ENCODE assay signal across 9 mouse cellular contexts in the genomic region with DNA sequence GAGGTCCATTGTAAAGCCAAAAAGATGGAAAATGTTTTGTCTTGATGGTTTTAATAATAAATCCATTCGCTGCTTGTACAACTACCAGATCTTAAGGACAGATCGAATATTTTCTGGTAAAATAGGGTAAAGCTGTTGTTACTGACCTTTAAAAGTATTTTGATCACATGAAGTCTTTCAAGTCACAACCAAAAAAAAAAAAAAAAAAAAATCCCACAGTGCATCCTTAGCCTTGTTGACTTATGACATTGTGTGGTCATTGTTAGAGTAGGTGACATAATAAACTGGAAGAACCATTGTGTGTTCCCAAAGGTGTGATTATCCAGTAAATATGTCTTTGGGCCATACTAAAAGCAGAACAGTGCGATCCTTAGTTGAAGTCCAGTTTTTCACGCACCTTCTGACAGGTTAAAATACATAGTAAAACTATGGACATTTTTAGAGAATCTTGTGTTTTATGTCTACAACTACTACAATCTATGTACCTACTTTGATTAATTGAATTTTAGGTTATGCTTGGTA. TPM values are rescaled to one million over a fixed set of nuclear protein-coding genes. Genes with fewer than 3 reads are reported as not detected.
DNase-seq lines count a peak whose midpoint lies in the region; ATAC-seq and TF ChIP-seq lines count a peak whose summit lies in the region.
"Had no signal": no experiment of that assay in that cellular context is flagged by ENCODE, and none has a peak within 500 bp of the region (broad histone marks: within the 10 kb centered on the region; RNA-seq: fewer than 3 reads in every experiment).

No protein-coding gene starts in this region.

- peaks cover 6% of the 10 kb centered on the region for H3K4me1 ChIP-seq in lung, embryonic 16.5 days (replicated peaks; ENCODE audit: control insufficient read depth, insufficient read depth, low read length)
- peaks cover 2% of the 10 kb centered on the region; the same call in 1 of the 2 replicates for H3K4me1 ChIP-seq in embryonic fibroblast, embryonic 13.5 days (ENCODE audit: control insufficient read depth, insufficient read depth, low read length)
- peaks cover 6% of the 10 kb centered on the region for H3K4me1 ChIP-seq in limb, embryonic 11.5 days (ENCODE audit: control insufficient read depth, insufficient read depth, low read length)
- no peaks in the 10 kb centered on the region for H3K4me1 ChIP-seq in olfactory bulb, adult 2 months (ENCODE audit: control insufficient read depth, insufficient read depth, low read length)

- DNase-seq in lung, postnatal 25 days (ENCODE audit: low spot score): no peak
- no peak for DNase-seq in limb, embryonic 11.5 days (ENCODE audit: low spot score)
- DNase-seq in spleen, postnatal 14 days (ENCODE audit: low spot score in 2 of 2): no peak
- no peak for DNase-seq in frontal cortex, postnatal 10 days (ENCODE audit: low spot score in 2 of 2)
- no peak for DNase-seq in right cerebral cortex, postnatal 4 days
- DNase-seq: thymus, adult 18-20 months had no signal

- H3K9ac ChIP-seq in lung, embryonic 16.5 days (ENCODE audit: low read length): peak overlapping the region; percentile 79
- peak overlapping the region; percentile 95 for H3K9ac ChIP-seq in limb, embryonic 11.5 days (ENCODE audit: low read length)

- WGBS in lung, embryonic 16.5 days: 74% methylated on average over 4 of the region's 4 CpGs
- 79% methylated on average over 4 of the region's 4 CpGs for WGBS in limb, embryonic 11.5 days
- 71% methylated on average over 4 of the region's 4 CpGs for WGBS in olfactory bulb, adult 2 months

- TF ChIP-seq POLR2A in embryonic fibroblast, embryonic 13.5 days (IDR thresholded peaks at IDR 0.05; ENCODE audit: low read depth, low read length): no peak
- TF ChIP-seq POLR2A in olfactory bulb, adult 2 months (IDR thresholded peaks at IDR 0.05; ENCODE audit: insufficient read depth, low read depth, low read length): no peak

- peak overlapping the region; percentile 96 for H3K4me3 ChIP-seq in lung, embryonic 16.5 days (ENCODE audit: low read length)
- peak overlapping the region; percentile 81 for H3K4me3 ChIP-seq in embryonic fibroblast, embryonic 13.5 days (ENCODE audit: insufficient read depth, low read length)
- H3K4me3 ChIP-seq in limb, embryonic 11.5 days (ENCODE audit: low read depth, low read length): peak overlapping the region; percentile 88
- peak overlapping the region; percentile 78; the same call in 1 of the 2 replicates for H3K4me3 ChIP-seq in olfactory bulb, adult 2 months (ENCODE audit: insufficient read depth, low read depth, low read length)

- no peak for ATAC-seq in lung, embryonic 16.5 days (ENCODE audit: low read depth)
- no peak for ATAC-seq in limb, embryonic 11.5 days (ENCODE audit: insufficient number of reproducible peaks, low FRiP score, low TSS enrichment, low read depth)

- no peaks in the 10 kb centered on the region for H3K9me3 ChIP-seq in lung, embryonic 16.5 days (ENCODE audit: control insufficient read depth, low read length)
- H3K9me3 ChIP-seq in limb, embryonic 11.5 days (ENCODE audit: control insufficient read depth, low read length): no peaks in the 10 kb centered on the region

- H3K27ac ChIP-seq in lung, embryonic 16.5 days (ENCODE audit: low read length): peak overlapping the region; percentile 99
- H3K27ac ChIP-seq in embryonic fibroblast, embryonic 13.5 days (ENCODE audit: insufficient read depth, low read length): peak overlapping the region; percentile 64
- no peak overlapping the region for H3K27ac ChIP-seq in limb, embryonic 11.5 days (replicated peaks; ENCODE audit: low read depth, low read length)
- peak overlapping the region; percentile 60; the same call in 1 of the 2 replicates for H3K27ac ChIP-seq in olfactory bulb, adult 2 months (ENCODE audit: insufficient read depth, low read depth, low read length)

- no peaks in the 10 kb centered on the region for H3K27me3 ChIP-seq in lung, embryonic 16.5 days (ENCODE audit: control insufficient read depth, insufficient read depth, low read depth, low read length)
- no peaks in the 10 kb centered on the region for H3K27me3 ChIP-seq in limb, embryonic 11.5 days (ENCODE audit: control insufficient read depth, insufficient read depth, low read length)

- peak overlapping the region; percentile 62 for H3K4me2 ChIP-seq in lung, embryonic 16.5 days (ENCODE audit: low read depth, low read length)
- H3K4me2 ChIP-seq in limb, embryonic 11.5 days (ENCODE audit: low read depth, severe bottlenecking): peak overlapping the region; percentile 77

- no peak for TF ChIP-seq CTCF in embryonic fibroblast, embryonic 13.5 days (IDR thresholded peaks at IDR 0.05; ENCODE audit: borderline replicate concordance, insufficient read depth, low read length)
- TF ChIP-seq CTCF in olfactory bulb, adult 2 months (IDR thresholded peaks at IDR 0.05; ENCODE audit: insufficient read depth, low read depth, low read length): no peak

- H3K36me3 ChIP-seq in lung, embryonic 16.5 days (ENCODE audit: control insufficient read depth, insufficient read depth, low read length): no peaks in the 10 kb centered on the region; the same call in 1 of the 2 replicates
- no peaks in the 10 kb centered on the region for H3K36me3 ChIP-seq in limb, embryonic 11.5 days (ENCODE audit: control insufficient read depth, insufficient read depth, low read length)

RNA-seq across cellular contexts. Expression of gene Ggnbp2, which starts 1.0 kb away (rescaled TPM):
- 55.3 and 60.6 TPM in 2 replicates for polyA plus RNA-seq in lung, embryonic 16.5 days (2015; fragmentation: Nextera tagmentation; extraction: Ambion mirVana)
- 87.3 and 105 TPM in 2 replicates for polyA plus RNA-seq in embryonic fibroblast, embryonic 13.5 days (2011; ENCODE audit: insufficient read length, low read depth, missing spikeins)
- polyA plus RNA-seq in limb, embryonic 11.5 days (2014; fragmentation: Nextera tagmentation; extraction: Ambion mirVana): 69.3 and 69.8 TPM in 2 replicates
- 522 TPM in 1 of 2 replicates, not detected in the other for polyA plus RNA-seq in olfactory bulb, adult 2 months (2012; ENCODE audit: insufficient read depth, insufficient read length, low replicate concordance, missing spikeins)

RNA-seq across cellular contexts. Expression of gene Myo19, which starts 8.3 kb away (rescaled TPM):
- polyA plus RNA-seq in lung, embryonic 16.5 days (2015; fragmentation: Nextera tagmentation; extraction: Ambion mirVana): 7.4 and 8.4 TPM in 2 replicates
- polyA plus RNA-seq in embryonic fibroblast, embryonic 13.5 days (2011; ENCODE audit: insufficient read length, low read depth, missing spikeins): 14.5 and 15.3 TPM in 2 replicates
- polyA plus RNA-seq in limb, embryonic 11.5 days (2014; fragmentation: Nextera tagmentation; extraction: Ambion mirVana): 12.3 and 13.4 TPM in 2 replicates
- polyA plus RNA-seq in olfactory bulb, adult 2 months (2012; ENCODE audit: insufficient read depth, insufficient read length, low replicate concordance, missing spikeins): not detected in 2 replicates

RNA-seq across cellular contexts. Expression of gene Pigw, which starts 8.5 kb away (rescaled TPM):
- polyA plus RNA-seq in lung, embryonic 16.5 days (2015; fragmentation: Nextera tagmentation; extraction: Ambion mirVana): 2.3 and 2.8 TPM in 2 replicates
- polyA plus RNA-seq in embryonic fibroblast, embryonic 13.5 days (2011; ENCODE audit: insufficient read length, low read depth, missing spikeins): 5.4 and 8.4 TPM in 2 replicates
- polyA plus RNA-seq in limb, embryonic 11.5 days (2014; fragmentation: Nextera tagmentation; extraction: Ambion mirVana): 3.1 and 3.2 TPM in 2 replicates
- not detected in 2 replicates for polyA plus RNA-seq in olfactory bulb, adult 2 months (2012; ENCODE audit: insufficient read depth, insufficient read length, low replicate concordance, missing spikeins)

RNA-seq across cellular contexts. Expression of gene Dhrs11, which starts 42.8 kb away (rescaled TPM):
- 12.9 and 14.1 TPM in 2 replicates for polyA plus RNA-seq in lung, embryonic 16.5 days (2015; fragmentation: Nextera tagmentation; extraction: Ambion mirVana)
- polyA plus RNA-seq in embryonic fibroblast, embryonic 13.5 days (2011; ENCODE audit: insufficient read length, low read depth, missing spikeins): 9.7 and 14.1 TPM in 2 replicates
- polyA plus RNA-seq in limb, embryonic 11.5 days (2014; fragmentation: Nextera tagmentation; extraction: Ambion mirVana): 11.2 and 13.9 TPM in 2 replicates
- not detected in 2 replicates for polyA plus RNA-seq in olfactory bulb, adult 2 months (2012; ENCODE audit: insufficient read depth, insufficient read length, low replicate concordance, missing spikeins)

RNA-seq across cellular contexts. Expression of gene Znhit3, which starts 44.6 kb away (rescaled TPM):
- polyA plus RNA-seq in lung, embryonic 16.5 days (2015; fragmentation: Nextera tagmentation; extraction: Ambion mirVana): 53.3 and 55.6 TPM in 2 replicates
- polyA plus RNA-seq in embryonic fibroblast, embryonic 13.5 days (2011; ENCODE audit: insufficient read length, low read depth, missing spikeins): 20.2 and 24.6 TPM in 2 replicates
- 72.4 and 73.5 TPM in 2 replicates for polyA plus RNA-seq in limb, embryonic 11.5 days (2014; fragmentation: Nextera tagmentation; extraction: Ambion mirVana)
- not detected in 2 replicates for polyA plus RNA-seq in olfactory bulb, adult 2 months (2012; ENCODE audit: insufficient read depth, insufficient read length, low replicate concordance, missing spikeins)
